Mouse (Mus musculus) midbrain, embryonic 10.5 days (tissue): ENCODE results near the gene Creb1. TPM values are rescaled to one million over a fixed set of nuclear protein-coding genes. Genes with fewer than 3 reads are reported as not detected.

ENCODE experiments used
- DNase-seq: peaks from one replicate; pipeline ENCODE4 v3.0.0-alpha.2; 2017; ENCODE audit warnings: low spot score
- H3K27ac ChIP-seq: fragments of 300-500 bp; sonication (generic); replicated peaks from 2 replicates; pipeline ENCODE4 v1.5.1; 2016; ENCODE audit warnings: mild to moderate bottlenecking
- H3K27me3 ChIP-seq: fragments of 300-500 bp; sonication (generic); 2 replicates; pipeline ENCODE4 v1.6.1; 2016; ENCODE audit warnings: low read depth, mild to moderate bottlenecking; ENCODE audit not compliant: poor library complexity, severe bottlenecking
- H3K36me3 ChIP-seq: fragments of 300-500 bp; sonication (generic); 2 replicates; pipeline ENCODE4 v1.6.1; 2016; ENCODE audit warnings: mild to moderate bottlenecking, moderate library complexity
- H3K4me1 ChIP-seq: fragments of 300-500 bp; sonication (generic); 2 replicates; pipeline ENCODE4 v1.6.1; 2016
- H3K4me3 ChIP-seq: fragments of 300-500 bp; sonication (generic); 2 replicates; pipeline ENCODE4 v1.5.1; 2016; ENCODE audit warnings: mild to moderate bottlenecking, moderate library complexity
- H3K9me3 ChIP-seq: fragments of 300-500 bp; sonication (generic); replicated peaks from 2 replicates; pipeline ENCODE4 v1.6.1; 2016; ENCODE audit warnings: mild to moderate bottlenecking
- WGBS: fragments of 180-500 bp; shearing (Covaris S2); methylation state at CpG from one replicate; pipeline ENCODE4 v1.1.7; 2016; 5-methylcytosine and 5-hydroxymethylcytosine counted together
- polyA plus RNA-seq: library from polyadenylated mRNA; unstranded; fragments of >200 nt; fragmentation: Nextera tagmentation; extraction: Ambion mirVana; gene quantifications from 2 replicates; pipeline ENCODE4 v1.2.1, GENCODE M21; 2016

Creb1 gene
- polyA plus RNA-seq, 1 experiment from 2014 or later, result 46.2 TPM

DNA sequence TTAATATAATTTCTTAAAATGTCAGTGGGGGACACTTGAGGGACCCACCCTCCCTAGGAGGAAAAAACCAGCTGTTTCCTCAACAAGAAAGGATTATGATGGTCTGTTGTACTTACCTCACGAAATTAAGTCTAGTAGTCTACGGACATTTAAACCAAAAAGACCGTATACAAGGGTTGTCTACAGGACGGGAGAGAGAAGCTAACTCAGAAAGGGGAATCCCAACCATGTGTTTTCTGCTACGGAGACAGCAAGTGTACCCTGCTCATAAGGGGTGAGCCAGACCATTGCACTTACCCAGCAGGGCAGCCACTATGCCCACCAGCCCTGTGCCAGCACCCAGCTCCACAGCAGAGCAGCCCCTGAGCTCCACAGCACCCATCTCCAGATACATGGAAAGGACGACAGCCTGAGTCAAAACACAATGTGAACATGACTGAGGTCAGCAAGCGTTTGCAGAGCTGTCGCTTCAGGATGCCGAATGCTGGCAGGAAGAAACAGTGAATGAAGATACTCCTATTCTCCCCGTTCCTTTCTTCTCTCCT, 82.4 kb downstream of the Creb1 start:
- Histone ChIP-seq H3K9me3 (no peaks in the 10 kb centered on the region), H3K27ac (no peak overlapping the region), H3K27me3 (no peaks in the 10 kb centered on the region), H3K36me3 (peaks cover 35% of the 10 kb centered on the region), H3K4me3 (no peak overlapping the region), H3K4me1 (peaks cover 30% of the 10 kb centered on the region)
- DNase-seq, result no peak
- 91% methylated on average over 10 of the region's 10 CpGs for WGBS

DNA sequence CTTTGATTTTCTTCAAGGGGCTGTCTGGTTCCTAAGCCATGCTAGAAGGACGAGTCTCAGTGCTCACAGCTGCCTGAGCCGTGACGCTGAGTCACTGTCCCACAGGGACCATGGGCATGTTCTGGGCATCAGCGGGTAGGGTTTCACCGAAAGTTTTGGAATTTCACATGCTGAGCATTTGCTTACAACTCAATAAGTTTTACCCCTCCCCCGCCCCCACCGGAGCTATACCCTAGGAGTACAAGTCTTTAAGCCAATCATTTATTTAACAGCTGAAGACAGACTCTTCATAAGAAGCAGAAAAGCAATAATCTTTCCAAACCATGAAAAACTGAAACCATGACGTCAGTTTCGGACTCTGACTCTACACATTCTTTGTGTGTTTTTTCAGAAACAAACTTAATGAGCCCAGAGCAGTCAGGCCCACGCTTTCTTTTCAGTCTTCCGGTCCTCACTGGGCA, 83.1 kb downstream of the Creb1 start:
- Histone ChIP-seq H3K9me3 (no peaks in the 10 kb centered on the region), H3K4me3 (no peak overlapping the region), H3K4me1 (peaks cover 30% of the 10 kb centered on the region), H3K27ac (no peak overlapping the region), H3K36me3 (peaks cover 28% of the 10 kb centered on the region), H3K27me3 (no peaks in the 10 kb centered on the region)
- 86% methylated on average over 11 of the region's 11 CpGs for WGBS
- DNase-seq, result no peak

GRCm38 (mm10) chr1:64616076-64616475, 83.6 kb downstream of the Creb1 start:
- peaks cover 30% of the 10 kb centered on the region for H3K4me1 ChIP-seq
- H3K27ac ChIP-seq, result peak overlapping the region; percentile 98
- H3K9me3 ChIP-seq, result no peaks in the 10 kb centered on the region
- no peaks in the 10 kb centered on the region for H3K27me3 ChIP-seq
- peak overlapping the region; percentile 72 for H3K4me3 ChIP-seq
- H3K36me3 ChIP-seq, result peaks cover 25% of the 10 kb centered on the region
- DNase-seq, result no peak
- 80% methylated on average over 6 of the region's 6 CpGs for WGBS

DNA sequence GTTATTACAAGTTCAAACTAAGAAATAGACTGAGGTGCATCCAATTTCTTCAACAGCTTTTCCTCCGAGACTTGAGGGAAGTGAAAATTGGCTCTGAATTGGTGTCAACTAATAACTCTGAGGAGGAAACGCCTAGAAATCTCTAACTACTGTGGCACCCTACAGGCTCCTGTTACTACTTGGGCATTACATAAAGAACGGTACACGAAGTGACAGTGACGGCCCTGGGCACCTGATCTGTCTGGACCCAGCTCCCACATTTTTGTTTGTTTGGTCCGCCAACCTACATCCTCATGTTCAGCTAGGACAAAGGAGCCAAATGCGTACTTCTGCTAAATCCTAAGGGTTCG, 84.1 kb downstream of the Creb1 start:
- WGBS, result 10% methylated on average over 8 of the region's 8 CpGs
- H3K9me3 ChIP-seq, result no peaks in the 10 kb centered on the region
- peak overlapping the region; percentile 98 for H3K27ac ChIP-seq
- no peaks in the 10 kb centered on the region for H3K27me3 ChIP-seq
- H3K36me3 ChIP-seq, result peaks cover 25% of the 10 kb centered on the region
- peak overlapping the region; percentile 72 for H3K4me3 ChIP-seq
- peaks cover 30% of the 10 kb centered on the region for H3K4me1 ChIP-seq
- DNase-seq, result no peak

DNA sequence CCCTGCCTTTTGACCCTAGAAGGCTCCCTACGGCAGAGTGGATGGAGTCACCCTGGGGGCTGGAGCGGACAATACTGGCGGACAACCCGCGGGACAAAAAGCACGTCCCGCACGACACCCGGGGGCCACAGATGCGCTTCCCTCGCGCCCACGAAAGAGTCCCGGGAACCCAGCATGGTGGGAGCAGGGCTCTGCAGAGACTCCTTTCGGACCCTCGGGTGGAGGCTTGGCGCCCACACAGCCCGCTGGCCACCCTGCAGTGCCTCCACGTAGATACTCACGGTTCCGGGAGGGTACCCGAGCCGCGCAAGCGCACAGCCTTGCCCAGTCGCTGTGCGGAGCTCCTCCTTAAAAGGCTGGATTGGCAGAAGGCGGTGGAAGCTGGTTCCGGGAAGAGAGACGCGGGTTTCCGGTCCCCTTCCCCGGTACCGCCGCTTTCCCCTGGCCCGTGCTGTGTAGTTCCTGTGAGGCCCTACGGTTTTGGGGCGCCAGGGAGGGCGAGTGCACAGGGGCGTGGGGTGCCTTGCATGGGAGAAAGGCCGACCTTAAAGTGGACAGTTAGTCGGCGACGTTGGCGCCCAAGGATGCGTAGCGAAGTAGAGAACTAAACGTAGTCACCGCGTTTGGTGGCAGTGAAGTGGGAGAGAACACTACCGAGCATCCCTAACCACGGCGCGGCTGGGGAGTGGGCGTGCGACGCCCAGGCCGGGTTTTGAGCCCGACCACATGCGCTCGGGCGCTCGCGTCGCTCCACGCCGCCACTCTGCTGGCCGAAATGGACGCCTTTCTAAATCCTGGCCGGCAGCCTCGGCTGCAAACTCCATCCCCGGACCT, 84.7 kb downstream of the Creb1 start, which contains the start of gene Mettl21a:
Gene Mettl21a, minus strand, starts transcription at position 362 of the 834 bp plus-strand sequence.
- no peaks in the 10 kb centered on the region for H3K9me3 ChIP-seq
- H3K27me3 ChIP-seq, result no peaks in the 10 kb centered on the region
- WGBS, result under 1% methylated on average over 72 of the region's 72 CpGs
- peaks cover 30% of the 10 kb centered on the region for H3K4me1 ChIP-seq
- peak within 1 kb of the TSS; percentile 98 for H3K27ac ChIP-seq
- H3K4me3 ChIP-seq, result peak within 1 kb of the TSS; percentile 72
- H3K36me3 ChIP-seq, result peaks cover 24% of the 10 kb centered on the region
- DNase-seq, result peak; percentile 90

GRCm38 (mm10) chr1:64617715-64617984, 85.2 kb downstream of the Creb1 start:
- peaks cover 19% of the 10 kb centered on the region for H3K36me3 ChIP-seq
- peak overlapping the region; percentile 98 for H3K27ac ChIP-seq
- H3K4me3 ChIP-seq, result peak overlapping the region; percentile 72
- DNase-seq, result peak; percentile 91
- H3K9me3 ChIP-seq, result no peaks in the 10 kb centered on the region
- 0% methylated on average over 15 of the region's 15 CpGs for WGBS
- H3K27me3 ChIP-seq, result no peaks in the 10 kb centered on the region
- peaks cover 30% of the 10 kb centered on the region for H3K4me1 ChIP-seq

- Histone ChIP-seq H3K4me3 (peak overlapping the region; percentile 72), H3K36me3 (peaks cover 15% of the 10 kb centered on the region; the same call in 1 of the 2 replicates), H3K4me1 (peaks cover 30% of the 10 kb centered on the region), H3K27me3 (no peaks in the 10 kb centered on the region), H3K27ac (peak overlapping the region; percentile 98; the same call in 1 of the 2 replicates), H3K9me3 (no peaks in the 10 kb centered on the region)
- no peak for DNase-seq
- 80% methylated on average over 3 of the region's 3 CpGs for WGBS
Observed at GRCm38 (mm10) chr1:64618226-64618625, 85.8 kb downstream of the Creb1 start.

GRCm38 (mm10) chr1:64621116-64621515, 88.7 kb downstream of the Creb1 start:
- no peak overlapping the region for H3K27ac ChIP-seq
- no peaks in the 10 kb centered on the region for H3K36me3 ChIP-seq
- H3K4me3 ChIP-seq, result no peak overlapping the region
- no peak for DNase-seq
- H3K9me3 ChIP-seq, result no peaks in the 10 kb centered on the region
- 87% methylated on average over 5 of the region's 5 CpGs for WGBS
- peaks cover 27% of the 10 kb centered on the region for H3K4me1 ChIP-seq
- H3K27me3 ChIP-seq, result no peaks in the 10 kb centered on the region

GRCm38 (mm10) chr1:64623558-64624435, 91.4 kb downstream of the Creb1 start:
- H3K27ac ChIP-seq, result no peak overlapping the region
- WGBS, result 63% methylated on average over 12 of the region's 12 CpGs
- no peaks in the 10 kb centered on the region for H3K9me3 ChIP-seq
- H3K4me3 ChIP-seq, result no peak overlapping the region
- no peaks in the 10 kb centered on the region for H3K36me3 ChIP-seq
- H3K27me3 ChIP-seq, result no peaks in the 10 kb centered on the region
- DNase-seq, result peak; percentile 21
- peaks cover 11% of the 10 kb centered on the region for H3K4me1 ChIP-seq

DNA sequence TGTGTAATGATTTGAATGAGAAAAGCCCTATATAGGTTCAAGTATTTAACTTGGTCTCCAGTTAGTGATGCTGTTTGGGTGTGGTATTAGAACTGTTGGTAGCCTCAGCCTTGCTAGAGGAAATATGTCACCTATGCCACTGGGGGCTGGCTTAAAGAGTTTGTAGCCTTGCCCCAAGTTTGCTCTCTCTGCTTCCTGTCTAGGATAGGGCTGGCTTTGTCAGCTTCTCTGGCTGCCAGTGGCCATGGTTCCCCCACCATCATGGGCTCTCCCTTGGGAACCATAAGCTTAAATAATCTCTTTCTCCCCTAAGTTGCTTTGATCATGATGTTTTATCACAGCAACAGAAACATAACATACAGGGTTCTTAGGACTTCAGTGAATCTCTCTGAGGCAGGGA, 92.8 kb downstream of the Creb1 start:
- Histone ChIP-seq H3K27ac (no peak overlapping the region), H3K4me1 (peaks cover 10% of the 10 kb centered on the region), H3K4me3 (no peak overlapping the region), H3K27me3 (no peaks in the 10 kb centered on the region), H3K9me3 (no peaks in the 10 kb centered on the region), H3K36me3 (no peaks in the 10 kb centered on the region)
- DNase-seq, result no peak

DNA sequence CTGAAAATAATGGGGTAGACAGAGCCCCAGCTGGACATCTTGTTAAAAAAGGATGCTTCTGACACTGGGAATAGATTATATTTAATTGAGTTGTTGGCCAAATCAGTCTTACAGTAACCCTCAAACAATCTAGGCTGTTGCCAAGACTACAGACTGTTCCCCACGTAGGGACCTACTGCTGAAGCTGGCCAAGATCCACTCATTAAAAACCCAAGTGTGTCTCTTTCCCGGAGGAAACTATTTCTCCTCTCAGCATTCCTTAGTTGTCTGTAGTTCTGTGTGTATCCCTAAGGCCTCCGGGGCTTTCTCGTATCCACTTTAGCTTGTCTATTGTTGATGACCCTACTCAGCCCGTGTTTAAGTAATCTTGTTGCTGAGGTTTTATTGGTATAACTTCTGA, 99.1 kb downstream of the Creb1 start:
- Histone ChIP-seq H3K4me3 (no peak overlapping the region), H3K27ac (no peak overlapping the region), H3K27me3 (no peaks in the 10 kb centered on the region), H3K36me3 (no peaks in the 10 kb centered on the region), H3K9me3 (no peaks in the 10 kb centered on the region), H3K4me1 (no peaks in the 10 kb centered on the region)
- WGBS, result 88% methylated on average over 5 of the region's 5 CpGs
- no peak for DNase-seq

DNA sequence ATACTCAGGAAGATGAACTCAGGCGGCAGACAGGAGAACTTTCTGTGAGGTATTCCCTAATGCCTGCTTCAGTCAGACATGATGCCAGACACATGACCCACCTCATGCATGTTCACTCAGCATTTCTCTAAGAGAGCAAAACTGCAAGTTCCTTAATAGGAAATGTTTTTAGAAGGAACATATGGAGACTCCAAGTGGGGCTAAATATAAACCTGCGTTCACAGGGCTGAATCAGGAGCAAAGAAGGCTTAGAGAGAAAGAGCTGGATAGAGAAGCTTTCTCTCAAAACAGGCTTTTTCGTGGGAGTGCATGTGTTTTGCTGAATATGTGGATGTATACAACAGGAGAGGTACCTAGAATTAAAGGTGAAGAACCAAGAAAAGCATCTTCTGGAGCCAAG, 100.8 kb downstream of the Creb1 start:
- Histone ChIP-seq H3K36me3 (no peaks in the 10 kb centered on the region), H3K9me3 (no peaks in the 10 kb centered on the region), H3K27me3 (no peaks in the 10 kb centered on the region), H3K27ac (no peak overlapping the region), H3K4me1 (no peaks in the 10 kb centered on the region), H3K4me3 (no peak overlapping the region)
- no peak for DNase-seq
- 80% methylated on average over 3 of the region's 3 CpGs for WGBS

DNA sequence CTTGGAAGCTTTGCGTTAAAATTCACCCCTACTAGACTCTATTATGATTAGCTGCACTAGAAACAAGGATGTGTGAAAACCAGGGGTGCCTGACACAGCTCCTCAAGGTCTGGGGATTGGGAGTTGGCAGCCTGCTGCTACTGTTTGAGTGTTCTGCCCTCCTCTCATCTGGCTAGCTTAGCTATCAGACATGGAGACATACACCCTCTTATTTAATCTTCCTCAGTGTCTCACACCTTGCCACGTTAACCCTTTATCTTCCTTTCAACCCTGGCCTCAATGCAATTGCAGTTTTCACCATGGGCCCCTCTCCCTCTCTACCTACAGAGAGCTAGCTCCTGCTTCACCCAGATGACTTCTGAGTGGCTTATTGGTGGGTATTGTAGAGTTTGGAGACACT, 103.2 kb downstream of the Creb1 start:
- Histone ChIP-seq H3K4me3 (no peak overlapping the region), H3K4me1 (no peaks in the 10 kb centered on the region), H3K36me3 (no peaks in the 10 kb centered on the region), H3K9me3 (no peaks in the 10 kb centered on the region), H3K27ac (no peak overlapping the region), H3K27me3 (no peaks in the 10 kb centered on the region)
- WGBS, result 72% methylated on average over 2 of the region's 2 CpGs
- no peak for DNase-seq
